Mouse (Mus musculus): Measurements from ENCODE around the gene Top2b. TPM values are rescaled to one million over a fixed set of nuclear protein-coding genes. Genes with fewer than 3 reads are reported as not detected.

Gene Top2b
- 124 and 129 TPM in 2 replicates for polyA plus RNA-seq (2012; rRNA removed)

DNA sequence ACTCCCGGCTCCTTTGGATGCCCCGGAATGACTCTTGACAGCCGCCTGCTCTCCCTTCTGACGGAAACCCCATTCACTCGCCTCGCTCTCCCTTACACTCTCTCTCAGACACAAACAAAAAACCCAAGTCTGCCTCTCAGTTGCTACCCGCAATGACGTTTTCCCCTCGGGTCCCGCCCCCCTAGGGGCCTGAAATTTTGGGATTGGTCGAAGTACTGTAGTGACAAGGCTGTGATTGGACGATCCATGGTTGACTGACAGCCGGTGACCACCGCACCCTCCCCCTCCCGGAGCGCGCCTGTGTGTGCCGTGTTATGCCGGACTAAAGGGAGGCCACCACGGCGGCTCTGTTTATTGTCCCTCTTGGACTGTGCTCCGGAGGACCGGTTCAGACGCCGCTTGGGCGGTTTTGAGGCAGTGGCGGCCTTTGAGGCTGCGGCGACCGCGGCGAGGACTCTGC is at the start of gene Top2b:
TSS of gene Top2b (plus strand) at position 302 of the 460 bp plus-strand sequence.

Other genes starting within 250 kb of the Top2b start
- gene Ngly1, start 115.9 kb upstream of the Top2b start, polyA plus RNA-seq (2012; rRNA removed), result 11.0 and 17.1 TPM in 2 replicates
- gene Oxsm, start 115.4 kb upstream of the Top2b start, polyA plus RNA-seq (2012; rRNA removed), result 3.1 and 4.1 TPM in 2 replicates

Data from central nervous system, embryonic 11.5 days (tissue).